8 mouse cellular contexts compared by ENCODE assay signal in the genomic region with DNA sequence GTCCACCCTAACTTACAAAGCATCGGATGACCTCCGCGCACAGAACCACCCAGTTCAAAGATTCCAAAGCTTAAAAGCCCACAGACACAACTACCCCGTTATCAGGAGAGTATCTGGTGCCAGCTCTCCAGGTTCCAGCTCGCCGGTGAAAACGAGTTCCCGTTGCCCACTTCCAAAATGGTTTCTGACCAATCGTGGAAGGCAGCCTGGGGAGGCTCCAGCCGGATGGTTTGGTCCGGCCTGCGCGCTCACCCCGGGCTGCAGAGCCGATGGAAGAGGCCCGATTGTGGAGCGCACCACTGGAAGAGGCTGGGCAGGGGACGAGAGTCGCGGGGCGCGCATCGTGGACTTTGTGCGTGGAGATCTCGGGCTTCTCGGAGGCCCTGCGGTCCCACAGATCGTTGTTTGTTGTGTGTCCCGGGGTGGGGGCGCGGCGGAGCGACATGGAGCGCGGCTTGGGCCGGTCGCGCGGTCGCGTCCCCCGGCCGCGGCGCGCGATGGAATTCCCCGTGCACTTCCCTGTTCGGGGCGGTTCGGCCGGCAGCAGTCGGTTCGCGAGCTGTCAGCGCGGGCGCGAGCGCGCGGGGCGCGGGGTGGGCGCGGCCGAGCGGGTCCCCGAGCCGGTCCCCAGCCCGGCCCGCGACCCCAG. TPM values are rescaled to one million over a fixed set of nuclear protein-coding genes. Genes with fewer than 3 reads are reported as not detected.
A peak's percentile ranks its signal among the peaks of the same experiment; 100 is the strongest.
DNase-seq lines count a peak whose midpoint lies in the region; ATAC-seq and TF ChIP-seq lines count a peak whose summit lies in the region.

A gene (plus strand): TSS at position 275 of the 649 bp plus-strand sequence.

- peak within 1 kb of the TSS; percentile 98 for H3K4me3 ChIP-seq in G1E (ENCODE audit: low read depth, low read length)
- H3K4me3 ChIP-seq in forebrain, embryonic 16.5 days (replicated peaks; ENCODE audit: low read length): peak within 1 kb of the TSS; percentile 98
- H3K4me3 ChIP-seq in layer of hippocampus, adult 2 months: peak within 1 kb of the TSS; percentile 95
- H3K4me3 ChIP-seq in lung, embryonic 14.5 days (ENCODE audit: low read depth, low read length): peak within 1 kb of the TSS; percentile 84
- peak within 1 kb of the TSS; percentile 90 for H3K4me3 ChIP-seq in olfactory bulb, adult 2 months (ENCODE audit: insufficient read depth, low read depth, low read length)
- H3K4me3 ChIP-seq in thymus, adult 2 months (ENCODE audit: control insufficient read depth, insufficient read depth, low read length): peak within 1 kb of the TSS; percentile 93

- H3K9me3 ChIP-seq in G1E (replicated peaks): no peaks in the 10 kb centered on the region
- no peaks in the 10 kb centered on the region for H3K9me3 ChIP-seq in forebrain, embryonic 16.5 days (ENCODE audit: control insufficient read depth, low read length)
- H3K9me3 ChIP-seq in lung, embryonic 14.5 days (ENCODE audit: low read depth, low read length): no peaks in the 10 kb centered on the region

- intact Hi-C loops in heart, postnatal 36 days (cut with DNase I): loop anchor here (2.0 to 5.0 kb wide), 2 partner anchors 30 to 67 kb away; a partner anchor contains a TSS

- under 1% methylated on average over 49 of the region's 73 CpGs for WGBS in forebrain, embryonic 16.5 days
- 0% methylated on average over 33 of the region's 73 CpGs for WGBS in lung, embryonic 14.5 days
- WGBS in olfactory bulb, adult 2 months: under 1% methylated on average over 72 of the region's 73 CpGs
- under 1% methylated on average over 73 of the region's 73 CpGs for WGBS in thymus, adult 2 months

- ATAC-seq in G1E (ENCODE audit: extremely low read depth, insufficient number of reproducible peaks, low FRiP score, poor library complexity, severe bottlenecking): peak; percentile 11; the same call in 1 of the 2 replicates
- ATAC-seq in forebrain, embryonic 16.5 days: peak; percentile 90
- peak; percentile 86 for ATAC-seq in lung, embryonic 14.5 days (ENCODE audit: insufficient read depth)

- H3K4me1 ChIP-seq in G1E (ENCODE audit: insufficient read depth, low read depth, low read length): peaks cover 61% of the 10 kb centered on the region
- peaks cover 39% of the 10 kb centered on the region for H3K4me1 ChIP-seq in forebrain, embryonic 16.5 days (replicated peaks; ENCODE audit: control insufficient read depth, insufficient read depth, low read length)
- H3K4me1 ChIP-seq in lung, embryonic 14.5 days (ENCODE audit: insufficient read depth): no peaks in the 10 kb centered on the region; the same call in 1 of the 2 replicates
- H3K4me1 ChIP-seq in olfactory bulb, adult 2 months (ENCODE audit: control insufficient read depth, insufficient read depth, low read length): peaks cover 17% of the 10 kb centered on the region
- peaks cover 41% of the 10 kb centered on the region for H3K4me1 ChIP-seq in thymus, adult 2 months (replicated peaks; ENCODE audit: control insufficient read depth, insufficient read depth, low read length)

- H3K27me3 ChIP-seq in G1E (ENCODE audit: insufficient read depth, low read length): no peaks in the 10 kb centered on the region
- H3K27me3 ChIP-seq in forebrain, embryonic 16.5 days (replicated peaks; ENCODE audit: control insufficient read depth, insufficient read depth, low read length): no peaks in the 10 kb centered on the region
- no peaks in the 10 kb centered on the region for H3K27me3 ChIP-seq in lung, embryonic 14.5 days (ENCODE audit: insufficient read depth, low read length)
- no peaks in the 10 kb centered on the region for H3K27me3 ChIP-seq in thymus, adult 2 months (ENCODE audit: control insufficient read depth, insufficient read depth, low read length)

- peak within 1 kb of the TSS; percentile 98 for H3K4me2 ChIP-seq in forebrain, embryonic 16.5 days (ENCODE audit: low read length)
- peak within 1 kb of the TSS; percentile 97 for H3K4me2 ChIP-seq in lung, embryonic 14.5 days

- peak within 1 kb of the TSS; percentile 89 for H3K27ac ChIP-seq in forebrain, embryonic 16.5 days (ENCODE audit: low read length)
- peak within 1 kb of the TSS; percentile 100 for H3K27ac ChIP-seq in layer of hippocampus, adult 2 months
- H3K27ac ChIP-seq in lung, embryonic 14.5 days (ENCODE audit: low read depth): peak within 1 kb of the TSS; percentile 91
- peak within 1 kb of the TSS; percentile 96 for H3K27ac ChIP-seq in olfactory bulb, adult 2 months (ENCODE audit: insufficient read depth, low read depth, low read length)
- peak within 1 kb of the TSS; percentile 68 for H3K27ac ChIP-seq in thymus, adult 2 months (ENCODE audit: control insufficient read depth, insufficient read depth, low read length)

- TF ChIP-seq CTCF in G1E (IDR thresholded peaks at IDR 0.05; ENCODE audit: low read depth, low read length): no peak
- TF ChIP-seq CTCF in layer of hippocampus, adult 2 months (conservative IDR thresholded peaks at IDR 0.05): no peak
- no peak for TF ChIP-seq CTCF in lung, embryonic 14.5 days (IDR thresholded peaks at IDR 0.05; ENCODE audit: low read depth)
- no peak for TF ChIP-seq CTCF in olfactory bulb, adult 2 months (IDR thresholded peaks at IDR 0.05; ENCODE audit: insufficient read depth, low read depth, low read length)
- TF ChIP-seq CTCF in thymus, adult 2 months (IDR thresholded peaks at IDR 0.05; ENCODE audit: borderline replicate concordance, control insufficient read depth, extremely low read depth, insufficient read depth, low read length, poor library complexity): no peak

- peaks cover 43% of the 10 kb centered on the region for H3K36me3 ChIP-seq in G1E (replicated peaks)
- no peaks in the 10 kb centered on the region for H3K36me3 ChIP-seq in forebrain, embryonic 16.5 days (ENCODE audit: control insufficient read depth, insufficient read depth)
- no peaks in the 10 kb centered on the region for H3K36me3 ChIP-seq in lung, embryonic 14.5 days (ENCODE audit: insufficient read depth)
- H3K36me3 ChIP-seq in thymus, adult 2 months (ENCODE audit: control insufficient read depth, insufficient read depth, low read length): no peaks in the 10 kb centered on the region

- H3K9ac ChIP-seq in forebrain, embryonic 16.5 days (replicated peaks; ENCODE audit: low read depth, low read length): peak within 1 kb of the TSS; percentile 77
- peak within 1 kb of the TSS; percentile 82 for H3K9ac ChIP-seq in lung, embryonic 14.5 days

- peak; percentile 42 for TF ChIP-seq POLR2A in olfactory bulb, adult 2 months (IDR thresholded peaks at IDR 0.05; ENCODE audit: insufficient read depth, low read depth, low read length)
- TF ChIP-seq POLR2A in thymus, adult 2 months (IDR thresholded peaks at IDR 0.05; ENCODE audit: control insufficient read depth, extremely low read depth, insufficient read depth, low read length, poor library complexity): no peak; the same call in none of the 2 replicates

- DNase-seq in G1E (ENCODE audit: low spot score): peak; percentile 72
- DNase-seq in cerebellum, adult 18-20 months: peak; percentile 92
- DNase-seq in heart, postnatal 36 days: peak; percentile 88 to 90
- peak; percentile 90 to 94 for DNase-seq in layer of hippocampus, adult 2 months (ENCODE audit: low spot score in 2 of 2)
- DNase-seq in lung, embryonic 14.5 days: peak; percentile 96
- DNase-seq in thymus, adult 2 months: peak; percentile 82

RNA-seq across cellular contexts. Expression of the gene that starts here (rescaled TPM):
- total RNA-seq in G1E (2014; fragmentation: Nextera tagmentation) (779 and 780 TPM in 2 replicates), G1E (2017) (554 and 576 TPM in 2 replicates)
- 737 and 869 TPM in 2 replicates for polyA plus RNA-seq in G1E (2012)
- 29.4 and 30.1 TPM in 2 replicates for polyA plus RNA-seq in forebrain, embryonic 16.5 days (2015; fragmentation: Nextera tagmentation; extraction: Ambion mirVana)
- total RNA-seq in heart, postnatal 36 days (2021): 10 to 100 TPM; 30.9 to 42.3 TPM
- 10 to 100 TPM; 39.6 to 48.8 TPM for total RNA-seq in layer of hippocampus, adult 2 months (2021)
- polyA plus RNA-seq in lung, embryonic 14.5 days (2014; fragmentation: Nextera tagmentation; extraction: Ambion mirVana): 83.2 and 86.4 TPM in 2 replicates
- polyA plus RNA-seq in olfactory bulb, adult 2 months (2012; ENCODE audit: insufficient read depth, insufficient read length, low replicate concordance, missing spikeins): not detected in 2 replicates
- polyA plus RNA-seq in thymus, adult 2 months (2012; rRNA removed): 118 and 142 TPM in 2 replicates

Comparison
In these comparisons a context has a peak if more than half of its experiments do, and no peak if none do; other contexts are left out.
1. Peak in every context shown above with its lines: DNase-seq, ATAC-seq, H3K4me3 ChIP-seq and H3K27ac ChIP-seq.
2. RNA of the gene that starts here (total RNA-seq): 554 to 780 TPM in G1E; 39.6 to 48.8 TPM in layer of hippocampus, adult 2 months and 30.9 to 42.3 TPM in heart, postnatal 36 days; every median in the first group is over 10 times any median in the second.
3. ATAC-seq: peak in every context shown above with its lines; median percentile 90 in forebrain, embryonic 16.5 days; 86 in lung, embryonic 14.5 days; 11 in G1E.